Mouse (Mus musculus) left cerebral cortex, postnatal 14 days (tissue): ENCODE measurements around the gene Arnt2. TPM values are rescaled to one million over a fixed set of nuclear protein-coding genes. Genes with fewer than 3 reads are reported as not detected.

Source experiments
- DNase-seq, 2 experiments: peaks; one replicate each; pipeline ENCODE4 v3.0.0; 2021 to 2022; ENCODE audit warnings: low spot score in 2 of 2, mixed read lengths in 1 of 2
- intact Hi-C: fragments of 180-260 bp; cut with DNase I; formaldehyde crosslinking; loops from one replicate; pipeline ENCODE4 v1.15.1; 2025
- total RNA-seq, 2 experiments: library from RNA; stranded (reverse); gene quantifications; 2 replicates each; pipeline ENCODE4 v1.2.3; 2021

Arnt2 gene
- total RNA-seq, 2 experiments from 2014 or later = 189 to 193 TPM

GRCm38 (mm10) chr7:84261341-84261740, 148.6 kb downstream of the Arnt2 start:
- intact Hi-C loops = no loop called here

GRCm38 (mm10) chr7:84260401-84260800, 149.6 kb downstream of the Arnt2 start:
- DNase-seq = no peak
- intact Hi-C loops = no loop called here

More at GRCm38 (mm10) chr7:84261341-84261740, 148.6 kb downstream of the Arnt2 start:
- no peak for DNase-seq

GRCm38 (mm10) chr7:84259309-84259985, 150.5 kb downstream of the Arnt2 start:
- intact Hi-C loops = no loop called here
- no peak for DNase-seq

- intact Hi-C loops = no loop called here
- no peak for DNase-seq
Measured at GRCm38 (mm10) chr7:84256661-84257060, 153.3 kb downstream of the Arnt2 start.

GRCm38 (mm10) chr7:84256245-84256644, 153.7 kb downstream of the Arnt2 start:
- intact Hi-C loops = no loop called here
- DNase-seq = no peak

- intact Hi-C loops = no loop called here
Measured at GRCm38 (mm10) chr7:84254916-84255315, 155.1 kb downstream of the Arnt2 start.

GRCm38 (mm10) chr7:84254311-84254710, 155.7 kb downstream of the Arnt2 start:
- intact Hi-C loops = no loop called here
- no peak for DNase-seq

More at GRCm38 (mm10) chr7:84254916-84255315, 155.1 kb downstream of the Arnt2 start:
- no peak for DNase-seq

- DNase-seq = no peak
- intact Hi-C loops = no loop called here
Measured at GRCm38 (mm10) chr7:84251667-84252066, 158.3 kb downstream of the Arnt2 start.

- DNase-seq = no peak
- intact Hi-C loops = no loop called here
Measured at GRCm38 (mm10) chr7:84250736-84251135, 159.2 kb downstream of the Arnt2 start.

- intact Hi-C loops = loop anchor here (5.0 kb wide), 1 partner anchor 98 kb away; the partner anchor contains the start of gene Abhd17c
- DNase-seq = no peak
Measured at GRCm38 (mm10) chr7:84249951-84250350, 160.0 kb downstream of the Arnt2 start.

GRCm38 (mm10) chr7:84249381-84249780, 160.6 kb downstream of the Arnt2 start:
- no peak for DNase-seq
- intact Hi-C loops = loop anchor here (5.0 kb wide), 1 partner anchor 97 kb away; the partner anchor contains the start of gene Abhd17c

GRCm38 (mm10) chr7:84247960-84248665, 161.9 kb downstream of the Arnt2 start:
- no peak for DNase-seq
- intact Hi-C loops = loop anchor here (5.0 kb wide), 1 partner anchor 96 kb away; the partner anchor contains the start of gene Abhd17c

GRCm38 (mm10) chr7:84246878-84247277, 163.1 kb downstream of the Arnt2 start:
- DNase-seq = no peak
- intact Hi-C loops = loop anchor here (5.0 kb wide), 1 partner anchor 95 kb away; the partner anchor contains the start of gene Abhd17c

- no peak for DNase-seq
- intact Hi-C loops = loop anchor here (5.0 kb wide), 1 partner anchor 94 kb away; the partner anchor contains the start of gene Abhd17c
Measured at GRCm38 (mm10) chr7:84246093-84246492, 163.9 kb downstream of the Arnt2 start.

- DNase-seq = no peak
- intact Hi-C loops = no loop called here
Measured at GRCm38 (mm10) chr7:84240406-84240805, 169.6 kb downstream of the Arnt2 start.

- intact Hi-C loops = no loop called here
Measured at GRCm38 (mm10) chr7:84237655-84238054, 172.3 kb downstream of the Arnt2 start.

GRCm38 (mm10) chr7:84231396-84231795, 178.6 kb downstream of the Arnt2 start:
- no peak for DNase-seq
- intact Hi-C loops = no loop called here

More at GRCm38 (mm10) chr7:84237655-84238054, 172.3 kb downstream of the Arnt2 start:
- DNase-seq = no peak

GRCm38 (mm10) chr7:84227652-84228051, 182.3 kb downstream of the Arnt2 start:
- no peak for DNase-seq
- intact Hi-C loops = no loop called here

GRCm38 (mm10) chr7:84226909-84227308, 183.1 kb downstream of the Arnt2 start:
- no peak for DNase-seq
- intact Hi-C loops = no loop called here

GRCm38 (mm10) chr7:84212112-84212511, 197.9 kb downstream of the Arnt2 start:
- DNase-seq = no peak
- intact Hi-C loops = no loop called here
